Mouse (Mus musculus) embryonic stem cell, embryonic (primary cell): Measurements from ENCODE around the gene Ank.

Experiments
- CTCF ChIA-PET, 4 experiments: fragments of 300-600 bp in 2 of 4; fragments of 350-600 bp in 2 of 4; sonication (Branson Sonifier 250); formaldehyde crosslinking; loops; one replicate each; lab custom pipeline; 2022; ENCODE audit warnings: inconsistent platforms in 2 of 4; lab: Charles Lee
- POLR2A ChIA-PET, 4 experiments: fragments of 300-600 bp in 2 of 4; fragments of 350-600 bp in 2 of 4; sonication (Branson Sonifier 250); formaldehyde crosslinking; loops; one replicate each; lab custom pipeline; 2022; ENCODE audit warnings: antibody characterized with exemption in 4 of 4, inconsistent platforms in 1 of 4; lab: Charles Lee

Ank gene

DNA sequence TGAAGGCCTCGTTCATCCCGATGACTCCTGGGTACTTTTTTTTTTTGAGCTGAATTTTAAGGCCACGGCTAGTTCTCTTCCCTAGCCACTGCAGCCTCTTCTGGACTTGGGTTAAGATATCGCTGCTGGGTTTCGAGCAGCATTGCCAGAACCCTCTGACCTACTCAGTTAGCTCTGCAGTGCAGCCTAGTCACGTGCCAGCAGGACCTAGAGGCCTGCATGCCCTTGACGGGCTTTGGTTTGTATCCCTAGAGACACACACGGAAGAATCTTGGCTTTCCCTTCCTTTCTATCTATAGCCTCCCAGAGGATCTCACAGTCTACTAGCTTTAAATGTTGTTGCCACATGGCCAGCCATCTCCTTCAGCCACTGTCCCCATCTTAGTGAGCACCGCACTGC is 73.3 kb downstream of the Ank start:
- ChIA-PET POLR2A (interaction anchor here in 2 of 4 experiments (0.5 to 1.3 kb wide), 4 partner anchors 12 to 140 kb away, joined by 3 read pairs; no protein-coding TSS in a partner anchor), CTCF (interaction anchor here in 1 of 4 experiments (0.6 to 0.7 kb wide), 2 partner anchors 47 to 57 kb away, joined by 3 read pairs; no protein-coding TSS in a partner anchor)

DNA sequence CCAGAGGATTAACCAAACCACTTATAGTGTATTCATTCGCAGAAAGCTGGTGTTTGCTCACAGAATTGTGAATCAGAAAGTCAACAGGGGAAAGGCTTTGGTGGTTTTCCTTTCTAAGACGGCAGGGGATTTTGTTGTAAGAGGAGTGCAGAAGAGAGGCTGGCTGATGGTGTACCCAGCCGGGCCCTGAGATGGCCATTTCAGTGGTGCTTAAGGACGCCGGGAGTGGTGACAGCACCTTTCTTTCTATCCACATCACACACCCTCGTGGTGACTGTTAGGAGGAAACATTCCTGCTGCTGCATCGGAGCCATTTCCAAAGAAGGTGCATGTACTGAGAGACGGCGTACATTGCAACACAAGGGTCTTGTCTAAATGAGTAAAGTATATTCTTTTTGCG is 78.7 kb downstream of the Ank start:
- POLR2A ChIA-PET = interaction anchor here in 1 of 4 experiments (1.2 kb wide), 1 partner anchor 9 kb away, joined by 3 read pairs; no protein-coding TSS in a partner anchor
- CTCF ChIA-PET = interaction anchor here in 1 of 4 experiments (0.5 kb wide), 1 partner anchor 62 kb away, joined by 9 read pairs; no protein-coding TSS in a partner anchor

DNA sequence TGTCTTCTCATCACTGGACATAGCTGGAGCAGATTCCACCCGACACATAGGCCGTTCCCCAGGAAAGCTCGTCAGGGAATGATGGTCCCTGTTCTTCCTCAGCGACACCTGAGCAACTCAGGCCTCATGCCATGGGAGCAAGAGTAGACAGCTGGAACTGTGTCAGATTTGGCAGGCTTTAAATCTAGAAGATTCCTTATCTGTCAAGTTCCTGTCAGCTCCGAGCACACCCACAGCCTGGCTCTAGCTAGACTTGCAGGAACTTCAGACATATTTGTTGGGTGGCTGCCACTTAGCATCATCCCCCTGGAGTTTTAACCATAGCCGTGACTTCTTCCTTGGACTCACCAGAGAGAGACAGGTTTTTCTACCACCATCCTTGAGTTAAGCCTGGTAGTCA is 81.6 kb downstream of the Ank start:
- ChIA-PET CTCF (interaction anchor here in 2 of 4 experiments (0.6 to 1.2 kb wide), 2 partner anchors 46 to 404 kb away, joined by 3 to 4 read pairs; no protein-coding TSS in a partner anchor), POLR2A (interaction anchor here in 2 of 4 experiments (0.6 to 1.8 kb wide), 3 partner anchors 9 to 15 kb away, joined by 3 to 10 read pairs (median 5); no protein-coding TSS in a partner anchor)

DNA sequence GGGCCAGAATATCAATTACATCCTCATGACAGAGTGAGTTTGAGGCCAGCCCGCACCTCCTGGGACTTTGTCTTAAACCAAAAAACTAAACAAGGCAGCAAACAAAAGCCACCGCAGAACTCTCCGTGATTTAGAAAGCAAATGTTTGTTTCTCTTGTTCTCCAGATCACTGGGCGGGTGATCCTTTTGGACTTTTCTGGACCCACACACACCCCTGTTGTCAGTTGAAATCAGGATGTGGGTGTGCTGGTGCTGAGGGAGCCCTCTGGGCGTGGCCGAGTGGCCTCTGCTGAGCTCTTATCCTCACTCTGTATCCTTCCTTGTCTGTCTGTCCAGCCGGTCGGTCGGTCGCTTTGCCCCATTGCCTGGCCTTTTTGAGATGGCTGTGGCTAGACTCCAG is 82.6 kb downstream of the Ank start:
- POLR2A ChIA-PET = interaction anchor here in 1 of 4 experiments (1.2 kb wide), 1 partner anchor 51 kb away, joined by 4 read pairs; no protein-coding TSS in a partner anchor
- CTCF ChIA-PET = no interaction called here

DNA sequence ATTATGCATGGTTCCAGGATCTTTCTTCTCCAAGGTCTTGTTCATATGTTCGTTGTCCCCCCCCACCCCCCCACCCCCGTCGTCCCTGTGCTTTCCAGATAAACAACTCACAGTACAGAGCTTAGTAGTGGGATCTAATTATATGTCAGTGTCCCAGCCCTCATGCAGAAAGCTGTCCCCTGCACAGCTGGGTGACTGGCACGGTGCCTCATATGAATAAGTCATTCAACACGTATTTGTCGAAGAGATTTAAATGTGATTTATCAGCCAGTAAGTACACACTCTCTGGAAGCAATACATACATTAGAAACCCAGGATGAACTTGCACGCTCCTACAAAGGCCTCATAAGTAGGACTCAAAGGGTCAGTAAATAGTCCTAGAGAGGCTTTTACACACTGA is 83.4 kb downstream of the Ank start:
- ChIA-PET POLR2A (no interaction called here), CTCF (no interaction called here)

DNA sequence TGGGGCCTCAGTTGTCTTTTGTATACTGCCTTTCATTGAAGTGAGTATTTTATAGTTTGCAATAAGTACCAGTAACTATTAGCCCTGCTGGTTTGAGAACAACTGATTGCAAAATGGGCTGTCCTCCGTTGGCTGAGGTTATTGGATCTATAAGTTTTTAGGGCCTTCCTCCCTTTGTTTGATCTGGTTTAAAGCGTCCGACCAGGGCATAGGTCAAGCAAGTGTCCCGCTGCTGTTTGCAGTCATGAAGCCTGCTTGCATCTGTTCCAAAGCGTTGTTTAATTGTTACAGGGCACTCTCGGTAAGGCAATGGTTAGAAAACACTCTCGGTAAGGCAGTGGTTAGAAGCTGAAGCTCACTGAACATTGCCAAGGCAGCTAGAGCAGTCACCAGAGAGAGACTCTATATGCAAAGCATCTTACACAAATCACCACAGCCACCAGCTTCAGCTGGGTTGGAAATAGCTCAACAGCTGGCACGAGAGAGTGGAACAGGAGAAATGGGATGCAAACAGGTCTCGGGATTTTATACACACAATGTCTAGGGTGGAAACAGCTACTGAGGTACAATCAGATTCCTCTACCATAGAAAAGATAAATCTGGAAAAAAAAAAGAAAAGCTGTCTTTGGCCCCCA is 84.0 kb downstream of the Ank start:
- CTCF ChIA-PET = no interaction called here
- POLR2A ChIA-PET = interaction anchor here in 3 of 4 experiments (0.6 to 1.4 kb wide), 7 partner anchors 8 to 305 kb away, joined by 3 to 5 read pairs (median 3); no protein-coding TSS in a partner anchor

DNA sequence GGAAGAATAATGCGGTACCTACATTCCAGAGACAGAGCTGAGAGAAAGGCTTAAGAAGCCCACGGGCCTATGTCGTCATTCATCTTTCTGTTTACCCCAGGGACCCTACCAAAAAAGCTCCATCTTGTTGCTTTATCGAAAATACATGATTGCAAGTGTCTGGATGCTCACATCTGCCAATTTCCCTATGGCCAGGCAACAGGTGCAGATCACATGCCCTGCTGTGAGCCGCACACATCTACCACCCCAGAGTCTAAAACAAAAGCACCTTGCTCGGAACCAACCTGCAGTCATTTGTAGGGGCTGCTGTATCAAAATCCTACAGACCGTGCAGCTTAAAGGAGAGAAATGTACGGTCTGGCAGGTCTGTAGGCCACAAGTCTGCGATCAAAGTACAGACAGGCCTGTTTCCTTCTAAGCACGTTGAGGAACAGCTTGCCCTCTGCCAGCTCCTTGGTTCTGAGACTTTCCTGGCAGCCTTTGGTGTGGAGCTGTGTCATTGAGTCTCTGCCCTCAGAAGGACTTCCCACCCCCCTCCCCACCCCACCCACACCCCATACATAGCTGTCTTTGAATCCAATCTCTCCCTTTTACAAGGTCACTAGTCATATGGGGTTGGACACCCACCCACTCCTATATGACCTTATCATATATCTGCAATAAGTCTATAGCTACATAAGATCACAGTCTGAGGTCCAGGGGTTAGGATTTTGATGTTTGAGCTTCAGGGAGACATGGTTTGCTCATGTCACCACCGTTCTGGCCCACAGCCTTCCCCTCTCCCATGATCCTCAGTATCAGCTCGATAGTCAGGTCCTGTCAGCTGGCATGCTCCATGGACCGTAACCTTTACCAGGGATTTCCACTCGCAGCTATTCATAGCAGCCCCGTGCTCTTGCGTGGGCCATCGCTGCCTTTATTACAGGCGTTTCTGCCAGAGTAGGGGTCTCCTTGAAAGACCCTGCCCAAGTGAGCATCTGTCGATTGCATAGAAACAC is 84.9 kb downstream of the Ank start:
- POLR2A ChIA-PET = interaction anchor here in 3 of 4 experiments (0.6 to 1.6 kb wide), 9 partner anchors 9 to 304 kb away, joined by 3 to 5 read pairs (median 3); no protein-coding TSS in a partner anchor
- CTCF ChIA-PET = no interaction called here

DNA sequence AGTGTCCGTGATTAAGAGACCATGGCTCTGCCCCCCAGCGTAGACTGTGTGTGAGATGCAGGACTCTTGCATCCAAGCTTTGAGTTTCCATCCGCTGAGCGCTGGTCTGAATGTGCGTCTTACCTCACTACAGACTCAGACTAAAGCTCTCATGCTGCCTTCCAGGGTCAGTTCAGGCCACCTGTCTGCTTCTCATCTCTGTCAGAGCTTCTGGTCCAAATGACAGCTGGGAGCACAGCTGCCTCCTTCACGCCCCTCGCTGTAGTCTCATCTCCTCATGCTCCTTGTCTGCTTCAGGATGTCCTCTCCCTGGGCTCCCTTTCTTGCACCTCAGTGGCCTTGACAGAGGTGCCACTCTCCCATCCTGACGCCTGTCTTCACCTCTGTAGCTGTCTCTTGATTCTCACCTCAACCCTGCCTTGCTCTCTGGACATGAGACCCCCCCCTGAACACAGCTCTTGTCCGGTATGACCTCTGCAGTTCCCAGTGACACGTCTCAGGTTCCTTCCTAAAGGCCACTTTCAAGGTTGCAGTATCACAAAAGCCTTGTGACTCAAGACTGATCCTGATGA is 85.7 kb downstream of the Ank start:
- POLR2A ChIA-PET = interaction anchor here in 2 of 4 experiments (0.8 to 1.6 kb wide), 3 partner anchors 10 to 86 kb away, joined by 3 to 5 read pairs (median 3); no protein-coding TSS in a partner anchor
- CTCF ChIA-PET = no interaction called here

DNA sequence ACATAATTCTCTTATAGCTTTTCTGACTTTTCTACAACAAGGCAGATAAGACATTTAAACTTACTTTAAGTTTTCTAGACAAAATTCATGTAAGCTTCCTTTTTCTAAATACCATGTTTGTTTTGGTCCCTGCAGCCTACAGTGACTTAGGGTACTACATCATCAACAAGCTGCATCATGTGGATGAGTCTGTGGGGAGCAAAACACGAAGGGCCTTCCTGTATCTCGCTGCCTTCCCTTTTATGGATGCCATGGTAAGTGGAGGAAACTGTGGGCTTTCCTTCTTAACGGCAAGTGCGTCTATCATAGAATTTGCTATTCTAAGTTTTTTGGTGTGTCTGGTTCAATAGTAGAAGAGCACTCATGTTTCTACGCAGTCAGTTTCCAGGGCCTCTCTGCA is 87.1 kb downstream of the Ank start:
- POLR2A ChIA-PET = interaction anchor here in 1 of 4 experiments (0.6 to 1.6 kb wide), 3 partner anchors 9 to 40 kb away, joined by 3 to 5 read pairs (median 3); no protein-coding TSS in a partner anchor
- CTCF ChIA-PET = interaction anchor here in 2 of 4 experiments (0.5 to 1.1 kb wide), 5 partner anchors 9 to 40 kb away, joined by 3 to 6 read pairs (median 3); no protein-coding TSS in a partner anchor

DNA sequence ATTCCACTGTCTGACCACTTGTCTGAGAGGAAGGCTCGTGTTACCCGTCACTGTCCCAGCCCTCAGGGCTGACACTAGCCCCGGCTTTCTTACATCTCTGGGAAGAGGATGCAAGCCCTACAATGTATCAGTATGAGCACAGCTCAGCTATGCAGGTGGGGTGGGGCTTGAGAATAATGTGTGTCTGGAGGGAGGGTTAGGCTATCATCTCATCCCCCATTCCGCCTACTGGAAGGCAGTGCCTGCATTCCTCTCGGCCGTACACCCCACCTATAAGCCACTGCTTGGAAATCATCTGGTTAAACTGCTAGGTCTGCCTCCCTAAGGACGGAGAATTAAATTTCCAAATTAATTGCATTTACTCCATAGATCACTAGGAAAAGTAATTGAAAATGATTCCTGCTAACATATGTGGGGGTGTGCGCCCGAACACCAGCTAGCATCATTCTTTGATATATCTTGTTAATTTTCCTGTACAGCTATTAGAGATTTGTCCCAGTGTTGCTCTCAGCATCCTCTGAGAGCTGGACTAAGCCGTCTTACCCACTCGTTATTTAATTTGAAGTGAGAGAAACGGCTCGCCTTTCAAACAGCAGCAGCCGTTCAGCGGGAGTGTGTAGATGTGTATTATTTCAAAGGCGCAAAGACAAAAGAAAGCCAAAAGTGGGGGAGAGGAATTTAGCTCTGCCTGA is 92.1 kb downstream of the Ank start:
- POLR2A ChIA-PET = interaction anchor here in 2 of 4 experiments (0.7 to 2.9 kb wide), 4 partner anchors 10 to 42 kb away, joined by 3 to 10 read pairs (median 4); no protein-coding TSS in a partner anchor
- CTCF ChIA-PET = interaction anchor here in 1 of 4 experiments (0.6 kb wide), 1 partner anchor 75 kb away, joined by 3 read pairs; no protein-coding TSS in a partner anchor

DNA sequence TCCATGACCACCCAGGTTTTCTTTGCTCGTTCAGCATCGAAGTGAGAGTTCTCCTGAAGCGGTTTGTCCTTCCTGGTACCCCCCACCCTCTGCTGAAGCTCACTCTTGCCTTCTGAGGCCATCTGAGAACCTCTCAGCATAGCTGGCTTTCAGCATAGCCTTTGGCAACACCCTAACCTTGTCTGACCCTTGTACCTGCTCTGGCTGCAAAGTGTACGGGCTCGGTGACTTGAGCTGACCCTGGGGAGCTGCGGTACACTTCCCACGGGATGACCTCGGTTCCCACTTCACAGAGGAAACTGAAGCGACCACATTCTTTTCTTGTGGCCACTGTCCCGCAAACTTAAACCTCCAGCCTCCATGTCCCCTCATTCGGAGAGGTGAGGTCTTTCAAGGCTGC is 93.8 kb downstream of the Ank start:
- ChIA-PET CTCF (interaction anchor here in 1 of 4 experiments (0.7 kb wide), 1 partner anchor 23 kb away, joined by 3 read pairs; no protein-coding TSS in a partner anchor), POLR2A (interaction anchor here in 2 of 4 experiments (1.1 to 2.1 kb wide), 3 partner anchors 10 to 20 kb away, joined by 3 to 6 read pairs (median 3); no protein-coding TSS in a partner anchor)

DNA sequence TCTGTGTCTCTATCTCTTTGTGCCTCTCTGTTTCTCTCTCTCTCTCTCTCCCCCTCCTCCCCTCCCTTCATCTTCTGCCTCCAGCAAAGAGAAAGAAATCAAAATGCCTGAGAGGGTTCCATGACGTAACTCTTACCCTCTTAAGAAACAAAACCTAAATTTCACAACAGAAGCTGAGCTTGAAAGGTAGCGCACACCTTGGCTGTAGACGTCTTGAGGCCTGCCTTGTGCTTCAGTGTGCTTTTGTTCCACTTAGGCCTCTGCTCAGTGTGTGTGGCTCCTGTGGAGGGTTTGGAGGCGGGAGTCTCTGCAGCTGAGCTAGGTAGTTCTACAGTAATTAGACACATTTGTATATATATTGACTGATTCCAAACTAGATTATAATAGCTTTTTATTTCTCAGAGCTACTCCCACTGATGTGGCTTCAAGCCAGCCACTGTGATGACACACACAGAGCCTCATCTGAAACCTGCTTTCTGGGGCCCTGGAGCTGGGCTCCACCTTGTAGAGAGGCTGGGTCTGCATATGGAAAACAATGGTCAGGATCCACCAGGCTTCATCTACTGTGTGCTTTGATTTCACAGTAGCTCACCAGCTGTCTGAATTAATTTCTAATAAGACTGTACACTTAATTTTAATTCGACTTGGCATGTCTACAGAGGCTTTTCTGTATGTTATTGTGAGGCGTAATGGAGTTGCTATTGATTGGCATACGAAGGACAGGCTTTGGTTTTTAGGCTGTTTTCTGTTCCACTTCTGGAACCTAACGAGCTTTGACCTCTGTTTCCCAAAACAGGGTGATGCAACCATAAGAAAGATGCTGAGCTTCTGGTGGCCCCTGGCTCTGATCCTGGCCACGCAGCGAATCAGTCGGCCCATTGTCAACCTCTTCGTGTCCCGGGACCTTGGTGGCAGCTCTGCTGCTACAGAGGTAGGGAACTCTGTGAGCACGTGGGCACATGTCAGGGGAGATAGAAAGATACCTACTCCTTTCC is 97.9 kb downstream of the Ank start:
- POLR2A ChIA-PET = interaction anchor here in 3 of 4 experiments (0.6 to 1.6 kb wide), 10 partner anchors 9 to 1985 kb away, joined by 3 to 4 read pairs (median 3); partner anchors contain the start of gene Ank (in 1 of the 3)
- CTCF ChIA-PET = interaction anchor here in 2 of 4 experiments (0.5 to 1.2 kb wide), 3 partner anchors 29 to 361 kb away, joined by 3 to 5 read pairs (median 3); partner anchors contain the start of gene Ank (in 1 of the 2)

DNA sequence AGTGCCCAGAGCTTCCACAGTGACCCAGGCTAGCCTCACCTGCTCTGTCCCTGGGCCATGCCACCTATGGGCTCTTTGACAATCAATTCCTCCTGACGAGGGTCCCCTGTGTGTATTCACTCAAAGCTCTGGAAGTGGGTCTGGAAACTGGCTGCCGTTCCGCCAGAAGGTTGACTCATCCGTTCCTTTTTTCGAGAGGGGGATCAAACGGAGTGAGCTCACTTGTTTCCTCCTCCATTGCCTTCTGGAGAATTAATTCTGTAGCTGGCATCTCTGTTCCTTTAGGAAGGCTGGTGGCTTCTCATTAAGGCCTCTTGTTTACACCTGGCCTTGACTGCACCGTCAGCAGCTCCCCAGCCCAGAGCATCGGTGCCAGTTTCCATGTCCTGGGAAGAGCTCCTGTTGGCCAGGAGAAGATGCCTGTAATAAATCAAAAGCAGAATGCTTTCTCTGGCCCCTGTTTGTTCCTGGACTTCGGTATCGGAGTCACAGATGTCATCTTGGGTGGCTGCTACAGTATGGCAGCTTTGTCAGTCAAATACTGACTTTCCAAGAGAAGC is 99.2 kb downstream of the Ank start:
- POLR2A ChIA-PET = interaction anchor here in 3 of 4 experiments (0.5 to 2.3 kb wide), 6 partner anchors 10 to 125 kb away, joined by 3 to 6 read pairs (median 3); no protein-coding TSS in a partner anchor
- CTCF ChIA-PET = interaction anchor here in 1 of 4 experiments (0.8 to 1.2 kb wide), 2 partner anchors 9 to 28 kb away, joined by 3 to 5 read pairs; no protein-coding TSS in a partner anchor

DNA sequence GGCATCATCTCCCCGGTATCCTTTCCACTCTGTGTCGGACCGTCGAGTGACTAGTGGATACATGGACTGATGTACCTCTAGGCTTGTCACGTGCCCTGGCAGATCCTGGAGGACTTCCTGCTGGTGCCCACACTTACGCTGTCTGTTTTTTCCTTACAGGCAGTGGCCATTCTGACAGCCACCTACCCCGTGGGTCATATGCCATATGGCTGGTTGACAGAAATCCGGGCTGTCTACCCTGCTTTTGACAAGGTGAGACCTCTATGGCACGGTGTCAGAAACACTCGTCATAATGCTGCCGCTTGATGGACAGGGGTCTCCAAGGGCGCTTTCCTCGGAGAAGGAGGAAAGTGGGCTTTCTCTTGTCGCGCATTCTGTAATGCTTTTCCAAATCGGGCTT is 100.9 kb downstream of the Ank start:
- POLR2A ChIA-PET = interaction anchor here in 2 of 4 experiments (0.5 to 2.3 kb wide), 2 partner anchors 15 to 1798 kb away, joined by 3 to 6 read pairs; no protein-coding TSS in a partner anchor
- CTCF ChIA-PET = interaction anchor here in 1 of 4 experiments (0.6 to 1.1 kb wide), 2 partner anchors 23 to 26 kb away, joined by 3 read pairs; no protein-coding TSS in a partner anchor

DNA sequence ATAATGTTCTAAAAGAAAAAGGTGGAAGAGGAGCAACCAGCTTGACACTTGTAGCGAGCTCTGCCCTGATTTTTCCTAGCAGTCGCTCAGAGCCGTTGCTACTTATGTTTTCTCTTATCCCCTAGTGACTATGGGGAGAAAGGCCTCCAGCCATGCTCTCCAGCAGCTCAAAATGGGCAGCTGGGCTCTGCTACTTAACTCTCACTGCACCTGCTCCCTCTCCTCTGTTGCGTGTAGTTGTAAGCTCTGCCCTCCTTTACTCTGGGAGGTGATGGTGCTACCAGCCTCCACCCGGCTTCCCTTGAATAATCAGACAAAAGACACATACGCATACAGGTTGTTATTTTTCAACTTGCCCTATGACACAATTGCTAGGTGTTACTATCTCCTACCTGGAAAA is 101.9 kb downstream of the Ank start:
- POLR2A ChIA-PET = interaction anchor here in 1 of 4 experiments (0.6 to 0.8 kb wide), 2 partner anchors 10 to 20 kb away, joined by 3 to 4 read pairs; no protein-coding TSS in a partner anchor

More for the DNA sequence above, 101.9 kb downstream of the Ank start:
- CTCF ChIA-PET = no interaction called here
